Mouse (Mus musculus) hindbrain, embryonic 11.5 days (tissue): ENCODE measurements around the gene BC005561. TPM values are rescaled to one million over a fixed set of nuclear protein-coding genes. Genes with fewer than 3 reads are reported as not detected.

Source experiments
- ATAC-seq: fragments of 200-750 bp; cut with Nextera tagmentation; 2 replicates; pipeline ENCODE4 v1.8.0; 2017; ENCODE audit warnings: mild to moderate bottlenecking, moderate TSS enrichment, moderate library complexity; ENCODE audit not compliant: low FRiP score
- DNase-seq: peaks from one replicate; pipeline ENCODE4 v3.0.0-alpha.2; 2015; ENCODE audit warnings: low spot score
- H3K27ac ChIP-seq: fragments of 300-500 bp; sonication (generic); 2 replicates; pipeline ENCODE4 v1.5.1; 2014; ENCODE audit warnings: mild to moderate bottlenecking, low read depth, low read length
- H3K27me3 ChIP-seq: fragments of 300-500 bp; sonication (generic); 2 replicates; pipeline ENCODE4 v1.6.1; 2014; ENCODE audit warnings: mild to moderate bottlenecking, low read length, moderate library complexity, mixed read lengths; ENCODE audit not compliant: control insufficient read depth, insufficient read depth
- H3K36me3 ChIP-seq: fragments of 300-500 bp; sonication (generic); 2 replicates; pipeline ENCODE4 v1.6.1; 2014; ENCODE audit warnings: mild to moderate bottlenecking, low read length, moderate library complexity, mixed read lengths; ENCODE audit not compliant: control insufficient read depth, insufficient read depth
- H3K4me1 ChIP-seq: fragments of 300-500 bp; sonication (generic); replicated peaks from 2 replicates; pipeline ENCODE4 v1.6.1; 2014; ENCODE audit warnings: low read length, mixed read lengths; ENCODE audit not compliant: control insufficient read depth, insufficient read depth
- H3K4me2 ChIP-seq: fragments of 300-500 bp; sonication (generic); replicated peaks from 2 replicates; pipeline ENCODE4 v1.6.1; 2014; ENCODE audit warnings: mild to moderate bottlenecking, low read depth, low read length
- H3K4me3 ChIP-seq: fragments of 300-500 bp; sonication (generic); 2 replicates; pipeline ENCODE4 v1.5.1; 2014; ENCODE audit warnings: low read depth, low read length
- H3K9ac ChIP-seq: fragments of 300-500 bp; sonication (generic); 2 replicates; pipeline ENCODE4 v1.6.1; 2014; ENCODE audit warnings: low read depth, low read length
- H3K9me3 ChIP-seq: fragments of 300-500 bp; sonication (generic); 2 replicates; pipeline ENCODE4 v1.6.1; 2016; ENCODE audit warnings: low read length; ENCODE audit not compliant: control insufficient read depth
- WGBS: fragments of 180-500 bp; shearing (Covaris S2); extraction: QIAGEN DNeasy Blood & Tissue Kit; methylation state at CpG from one replicate; pipeline ENCODE4 v1.1.7; 2014; 5-methylcytosine and 5-hydroxymethylcytosine counted together
- polyA plus RNA-seq: library from polyadenylated mRNA; unstranded; fragments of >200 nt; fragmentation: Nextera tagmentation; extraction: Ambion mirVana; gene quantifications from 2 replicates; pipeline ENCODE4 v1.2.1, GENCODE M21; 2014

The BC005561 gene
- polyA plus RNA-seq: 17.5 and 21.6 TPM in 2 replicates

DNA sequence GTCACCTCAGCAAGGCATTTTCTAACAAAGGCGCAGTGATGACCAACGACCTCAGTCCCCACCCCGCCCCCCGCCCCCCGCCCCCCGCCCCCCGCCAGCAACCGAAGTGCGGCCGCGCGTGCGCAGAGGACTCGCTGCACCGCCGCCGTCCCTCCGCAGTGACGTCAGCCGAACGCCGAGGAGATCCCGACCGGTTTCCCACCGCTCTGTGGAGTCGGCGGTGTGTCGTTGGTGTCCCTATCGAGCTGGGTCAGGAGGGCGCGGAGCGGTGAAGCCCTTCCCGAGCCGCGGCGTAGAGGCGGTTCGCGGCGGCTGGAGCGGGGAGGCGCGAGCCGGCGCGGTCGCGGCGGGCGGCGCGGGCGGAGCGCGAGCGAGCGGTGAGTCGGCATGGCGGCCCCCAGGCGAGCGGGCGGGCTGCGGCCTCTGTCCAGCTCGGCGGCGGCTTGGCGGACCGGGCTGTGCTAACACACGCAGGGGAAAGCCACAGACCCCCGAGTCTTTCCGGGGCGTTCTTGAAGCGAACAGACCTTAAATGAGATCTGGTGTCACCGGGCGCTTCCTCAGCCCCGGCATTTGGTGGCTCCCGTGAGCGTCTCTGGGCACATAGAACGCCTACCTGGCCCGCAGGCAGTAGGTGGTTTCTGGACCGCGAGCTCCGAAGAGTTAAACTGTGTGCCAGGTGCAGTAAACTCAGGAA, at the start of gene BC005561:
TSS of gene BC005561 (plus strand) at position 158 of the 697 bp plus-strand sequence.
- WGBS: under 1% methylated on average over 48 of the region's 83 CpGs
- H3K27me3 ChIP-seq: no peaks in the 10 kb centered on the region
- peaks cover 5% of the 10 kb centered on the region for H3K36me3 ChIP-seq
- peak within 1 kb of the TSS; percentile 84 for H3K27ac ChIP-seq
- no peaks in the 10 kb centered on the region for H3K4me1 ChIP-seq
- ATAC-seq (peak; percentile 96), DNase-seq (peak; percentile 92)
- H3K4me2 ChIP-seq: peak within 1 kb of the TSS; percentile 64
- H3K9me3 ChIP-seq: peaks cover 4% of the 10 kb centered on the region
- H3K4me3 ChIP-seq: peak within 1 kb of the TSS; percentile 84
- peak within 1 kb of the TSS; percentile 78 for H3K9ac ChIP-seq

DNA sequence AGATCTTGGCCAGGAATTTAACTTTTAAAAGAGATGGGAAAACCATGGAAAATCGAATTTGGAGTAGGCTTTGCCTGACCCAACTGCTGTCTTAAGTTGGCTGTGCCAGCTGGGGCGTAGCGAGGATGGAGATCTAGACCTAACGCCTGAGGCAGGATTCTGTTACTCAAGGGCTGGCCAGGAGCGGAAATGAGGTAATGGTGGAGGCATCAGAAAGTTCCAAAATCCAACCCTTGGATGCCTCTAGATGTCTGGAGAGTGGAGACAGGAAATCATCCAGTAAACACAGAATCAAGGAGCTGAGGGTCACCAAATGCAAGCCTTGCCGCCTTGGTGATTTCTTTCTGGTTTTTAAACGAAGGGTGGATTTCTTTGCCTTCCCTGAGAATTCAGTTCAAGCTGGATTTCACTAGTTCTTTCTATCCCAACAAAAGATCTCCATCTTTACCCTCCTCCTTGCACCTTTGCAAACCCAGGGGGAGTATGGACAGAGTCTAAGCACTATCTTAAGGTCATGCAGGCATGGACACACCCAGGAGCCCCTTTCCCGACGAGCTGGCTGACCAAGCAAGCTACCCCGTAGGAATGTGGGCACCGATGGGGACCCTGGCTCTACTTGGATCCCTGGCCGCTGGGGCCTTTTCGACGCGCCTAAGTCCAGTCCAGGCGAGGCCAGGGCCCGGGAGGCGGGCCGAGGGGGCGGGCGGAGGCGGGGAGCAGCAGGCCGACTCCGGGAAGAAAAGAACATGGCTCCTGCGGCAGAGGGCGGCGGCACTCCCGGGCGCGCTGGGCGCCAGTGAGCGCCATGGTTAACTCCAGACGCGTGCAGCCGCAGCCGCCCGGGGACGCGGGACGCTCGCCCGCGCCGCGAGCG, 49.1 kb upstream of the BC005561 start, which contains the start of gene Pkd2:
TSS of gene Pkd2 (plus strand) at position 619 of the 874 bp plus-strand sequence.
- Histone ChIP-seq H3K36me3 (no peaks in the 10 kb centered on the region), H3K4me3 (peak within 1 kb of the TSS; percentile 70), H3K4me2 (peak within 1 kb of the TSS; percentile 75), H3K4me1 (0 out of 2 replicates have a peak, but pooled peaks cover 3% of the 10 kb centered on the region), H3K9me3 (no peaks in the 10 kb centered on the region), H3K27me3 (no peaks in the 10 kb centered on the region), H3K27ac (peak within 1 kb of the TSS; percentile 84), H3K9ac (peak within 1 kb of the TSS; percentile 97)
- ATAC-seq: peak; percentile 88
- WGBS: 19% methylated on average over 29 of the region's 46 CpGs
- peak; percentile 83 for DNase-seq

DNA sequence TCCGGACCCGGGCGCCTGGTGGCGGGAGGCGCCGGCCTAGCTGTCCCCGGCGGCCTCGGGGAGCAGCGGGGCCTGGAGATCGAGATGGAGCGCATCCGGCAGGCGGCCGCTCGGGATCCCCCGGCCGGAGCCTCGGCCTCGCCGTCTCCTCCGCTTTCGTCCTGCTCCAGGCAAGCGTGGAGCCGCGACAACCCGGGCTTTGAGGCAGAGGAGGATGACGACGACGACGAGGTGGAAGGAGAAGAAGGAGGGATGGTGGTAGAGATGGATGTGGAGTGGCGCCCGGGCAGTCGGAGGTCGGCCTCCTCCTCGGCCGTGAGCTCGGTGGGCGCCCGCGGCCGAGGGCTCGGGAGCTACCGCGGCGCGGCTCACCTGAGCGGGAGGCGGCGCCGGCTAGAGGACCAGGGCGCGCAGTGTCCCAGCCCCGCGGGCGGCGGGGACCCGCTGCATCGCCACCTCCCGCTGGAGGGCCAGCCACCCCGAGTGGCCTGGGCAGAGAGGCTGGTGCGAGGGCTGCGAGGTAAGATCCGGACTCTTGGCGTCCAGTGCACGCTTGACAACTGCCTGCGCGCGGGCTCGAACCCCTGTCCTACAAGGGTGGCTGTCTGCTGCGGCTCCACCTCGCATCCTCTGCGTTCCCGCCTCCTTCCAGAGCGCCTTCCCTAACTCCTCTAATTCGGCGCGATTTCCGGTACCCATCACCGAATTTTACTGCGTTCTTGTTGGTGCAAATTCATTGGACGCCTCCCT, 48.3 kb upstream of the BC005561 start:
- DNase-seq: peak; percentile 77
- peak; percentile 83 for ATAC-seq
- whole genome bisulfite sequencing: under 1% methylated on average over 57 of the region's 82 CpGs

DNA sequence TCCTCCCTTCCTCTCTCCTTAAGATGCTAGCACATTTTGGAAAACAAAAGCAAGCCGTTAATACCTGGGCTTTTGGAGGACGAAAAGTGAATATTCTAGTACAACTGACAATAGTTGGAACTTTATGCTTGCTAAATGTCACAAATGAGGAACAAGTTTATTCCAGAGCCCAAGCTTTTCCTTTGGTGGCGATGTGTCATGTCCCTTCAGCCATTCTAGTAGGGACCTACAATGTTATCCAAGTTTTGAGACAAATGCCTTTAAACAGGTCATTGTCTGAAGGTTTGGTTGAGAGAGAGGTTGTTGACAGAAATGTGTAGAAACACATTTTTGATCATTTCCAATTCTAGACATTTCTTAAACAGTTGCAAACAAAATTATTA, 47.7 kb upstream of the BC005561 start:
- peak overlapping the region; percentile 70 for H3K4me3 ChIP-seq
- H3K9me3 ChIP-seq: no peaks in the 10 kb centered on the region
- WGBS: 36% methylated on average over 3 of the region's 3 CpGs
- peak overlapping the region; percentile 97; the same call in 1 of the 2 replicates for H3K9ac ChIP-seq
- no peaks in the 10 kb centered on the region for H3K36me3 ChIP-seq
- H3K4me2 ChIP-seq: peak overlapping the region; percentile 75
- DNase-seq (no peak), ATAC-seq (no peak)
- 0 out of 2 replicates have a peak, but pooled peaks cover 3% of the 10 kb centered on the region for H3K4me1 ChIP-seq
- no peaks in the 10 kb centered on the region for H3K27me3 ChIP-seq
- no peak overlapping the region for H3K27ac ChIP-seq

More for the DNA sequence above, 48.3 kb upstream of the BC005561 start:
- H3K36me3 ChIP-seq: no peaks in the 10 kb centered on the region
- 0 out of 2 replicates have a peak, but pooled peaks cover 3% of the 10 kb centered on the region for H3K4me1 ChIP-seq
- H3K4me3 ChIP-seq: peak overlapping the region; percentile 70
- no peaks in the 10 kb centered on the region for H3K9me3 ChIP-seq
- peak overlapping the region; percentile 97 for H3K9ac ChIP-seq
- H3K27me3 ChIP-seq: no peaks in the 10 kb centered on the region
- peak overlapping the region; percentile 84 for H3K27ac ChIP-seq
- H3K4me2 ChIP-seq: peak overlapping the region; percentile 75

DNA sequence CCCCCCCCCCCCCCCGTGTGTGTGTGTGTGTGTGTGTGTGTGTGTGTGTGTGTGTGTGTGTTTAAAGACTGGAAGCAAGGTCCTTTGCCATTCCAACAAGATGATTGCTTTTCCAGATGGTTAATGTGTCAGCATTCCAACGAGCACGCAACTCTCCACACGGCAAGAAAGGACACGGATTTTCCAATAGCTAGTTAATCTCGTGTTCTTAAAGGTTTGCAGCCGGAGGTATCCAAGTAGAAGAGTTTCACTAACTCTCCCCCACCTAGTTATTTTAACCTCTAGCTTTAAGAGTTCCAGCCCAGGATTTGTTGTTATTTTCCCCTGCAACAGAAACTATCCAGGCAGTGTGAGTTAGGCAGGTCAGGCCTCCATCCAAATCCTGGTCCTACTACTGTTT, 47.3 kb upstream of the BC005561 start:
- peak; percentile 19 for DNase-seq
- ATAC-seq: no peak
- Histone ChIP-seq H3K27me3 (no peaks in the 10 kb centered on the region), H3K4me3 (peak overlapping the region; percentile 70; the same call in 1 of the 2 replicates), H3K9ac (no peak overlapping the region), H3K9me3 (no peaks in the 10 kb centered on the region), H3K4me2 (peak overlapping the region; percentile 75), H3K4me1 (0 out of 2 replicates have a peak, but pooled peaks cover 3% of the 10 kb centered on the region), H3K36me3 (no peaks in the 10 kb centered on the region), H3K27ac (no peak overlapping the region)
- WGBS: 68% methylated on average over 6 of the region's 7 CpGs

DNA sequence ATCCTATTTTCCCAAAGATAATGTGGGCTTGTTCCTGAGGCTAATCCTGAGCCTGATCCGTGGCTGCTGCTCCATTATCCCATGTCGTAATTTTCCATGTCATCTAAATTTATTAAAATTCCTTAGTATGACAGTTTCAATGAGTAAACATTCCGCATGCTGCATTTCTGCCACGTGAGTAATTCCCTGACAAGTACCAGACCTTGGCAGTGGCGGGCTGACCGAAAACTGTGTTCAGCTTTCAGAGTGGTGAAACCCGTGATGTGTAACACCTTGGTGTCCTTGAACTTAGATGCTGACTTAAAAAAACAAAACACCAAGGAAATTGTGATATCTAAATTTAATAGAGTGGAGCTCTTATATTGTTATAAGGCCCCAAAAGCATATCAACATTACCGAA, 42.9 kb upstream of the BC005561 start:
- 94% methylated on average over 8 of the region's 8 CpGs for WGBS
- Histone ChIP-seq H3K27ac (no peak overlapping the region), H3K9me3 (no peaks in the 10 kb centered on the region), H3K36me3 (no peaks in the 10 kb centered on the region), H3K9ac (no peak overlapping the region), H3K27me3 (no peaks in the 10 kb centered on the region), H3K4me3 (no peak overlapping the region), H3K4me2 (no peak overlapping the region), H3K4me1 (no peaks in the 10 kb centered on the region)
- DNase-seq: no peak
- no peak for ATAC-seq

DNA sequence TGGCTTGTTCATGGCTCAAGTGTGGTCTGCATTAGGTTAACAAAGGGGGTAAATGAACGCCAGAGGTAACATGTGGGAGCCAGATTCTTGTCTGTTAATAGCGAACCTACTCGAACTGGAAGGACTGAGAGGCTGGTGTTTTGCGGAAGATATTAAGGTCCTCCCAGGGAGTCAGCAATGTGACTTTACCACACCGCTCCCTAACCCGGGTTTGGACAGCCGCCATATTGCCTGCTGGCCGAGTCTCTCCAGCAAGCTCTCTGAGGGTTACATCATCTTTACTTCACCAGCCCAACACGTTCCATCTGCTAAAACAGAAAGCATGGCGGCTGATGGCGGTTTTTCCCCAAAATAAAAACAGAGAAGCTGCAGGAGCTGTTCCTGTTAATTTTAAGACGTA, 42.4 kb upstream of the BC005561 start:
- no peak for ATAC-seq
- H3K4me3 ChIP-seq: no peak overlapping the region
- WGBS: 92% methylated on average over 12 of the region's 12 CpGs
- H3K4me2 ChIP-seq: no peak overlapping the region
- H3K9me3 ChIP-seq: no peaks in the 10 kb centered on the region
- H3K27ac ChIP-seq: no peak overlapping the region
- DNase-seq: no peak
- H3K36me3 ChIP-seq: no peaks in the 10 kb centered on the region
- no peaks in the 10 kb centered on the region for H3K4me1 ChIP-seq
- H3K27me3 ChIP-seq: no peaks in the 10 kb centered on the region
- H3K9ac ChIP-seq: no peak overlapping the region

DNA sequence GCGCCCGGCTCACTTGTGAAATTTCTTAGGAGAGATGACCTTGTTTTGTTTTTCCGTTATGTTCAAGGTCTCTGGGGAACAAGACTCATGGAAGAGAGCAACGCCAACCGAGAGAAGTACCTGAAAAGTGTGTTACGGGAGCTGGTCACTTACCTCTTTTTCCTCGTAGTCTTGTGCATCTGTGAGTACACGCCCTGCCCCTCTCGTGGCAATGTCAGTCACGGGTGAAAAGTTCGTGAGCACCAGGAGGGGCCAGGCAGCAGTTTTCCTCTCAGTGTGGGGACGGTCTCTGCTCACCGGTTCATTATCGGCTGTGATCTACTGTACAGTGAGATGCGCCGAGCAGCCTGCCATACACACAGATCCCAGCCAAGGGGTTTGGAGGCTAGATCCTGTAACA, 41.3 kb upstream of the BC005561 start:
- H3K4me3 ChIP-seq: no peak overlapping the region
- no peaks in the 10 kb centered on the region for H3K27me3 ChIP-seq
- H3K4me1 ChIP-seq: no peaks in the 10 kb centered on the region
- DNase-seq (no peak), ATAC-seq (no peak)
- no peaks in the 10 kb centered on the region for H3K36me3 ChIP-seq
- no peak overlapping the region for H3K9ac ChIP-seq
- WGBS: 91% methylated on average over 16 of the region's 16 CpGs
- H3K27ac ChIP-seq: no peak overlapping the region
- no peak overlapping the region for H3K4me2 ChIP-seq
- H3K9me3 ChIP-seq: no peaks in the 10 kb centered on the region
